Mouse (Mus musculus) intestine, postnatal 0 days (tissue): ENCODE results near the gene Fahd2a. TPM values are rescaled to one million over a fixed set of nuclear protein-coding genes. Genes with fewer than 3 reads are reported as not detected.
A peak's percentile ranks its signal among the peaks of the same experiment; 100 is the strongest.

Experiments
- ATAC-seq: fragments of 200-750 bp; cut with Nextera tagmentation; 2 replicates; pipeline ENCODE4 v1.8.0; 2017; ENCODE audit warnings: mild to moderate bottlenecking, moderate TSS enrichment, moderate library complexity
- H3K27ac ChIP-seq: fragments of 300-500 bp; sonication (generic); 2 replicates; pipeline ENCODE4 v1.5.1; 2014; ENCODE audit warnings: mild to moderate bottlenecking, low read depth, low read length, moderate library complexity
- H3K27me3 ChIP-seq: fragments of 300-500 bp; sonication (generic); replicated peaks from 2 replicates; pipeline ENCODE4 v1.6.1; 2014; ENCODE audit warnings: low read length, mixed read lengths; ENCODE audit not compliant: control insufficient read depth, insufficient read depth
- H3K36me3 ChIP-seq: fragments of 300-500 bp; sonication (generic); 2 replicates; pipeline ENCODE4 v1.6.1; 2014; ENCODE audit warnings: mild to moderate bottlenecking, moderate library complexity; ENCODE audit not compliant: control insufficient read depth, insufficient read depth
- H3K4me1 ChIP-seq: fragments of 300-500 bp; sonication (generic); replicated peaks from 2 replicates; pipeline ENCODE4 v1.6.1; 2014; ENCODE audit warnings: antibody characterized with exemption, low read length, mixed read lengths; ENCODE audit not compliant: control insufficient read depth, insufficient read depth
- H3K4me2 ChIP-seq: fragments of 300-500 bp; sonication (generic); replicated peaks from 2 replicates; pipeline ENCODE4 v1.6.1; 2014; ENCODE audit warnings: low read depth, mild to moderate bottlenecking, moderate library complexity
- H3K4me3 ChIP-seq: fragments of 300-500 bp; sonication (generic); 2 replicates; pipeline ENCODE4 v1.5.1; 2014; ENCODE audit warnings: low read depth, low read length
- H3K9ac ChIP-seq: fragments of 300-500 bp; sonication (generic); 2 replicates; pipeline ENCODE4 v1.6.1; 2014; ENCODE audit warnings: mild to moderate bottlenecking, low read depth, low read length
- H3K9me3 ChIP-seq: fragments of 300-500 bp; sonication (generic); 2 replicates; pipeline ENCODE4 v1.6.1; 2016; ENCODE audit warnings: mixed run types; ENCODE audit not compliant: control insufficient read depth
- CTCF ChIP-seq: sonication (generic); IDR thresholded peaks from 2 replicates; pipeline ENCODE4 v1.5.1; 2016; ENCODE audit warnings: low read depth, mild to moderate bottlenecking, control low read depth, antibody characterized with exemption, moderate library complexity
- WGBS: fragments of 180-500 bp; shearing (Covaris S2); extraction: QIAGEN DNeasy Blood & Tissue Kit; methylation state at CpG from one replicate; pipeline ENCODE4 v1.1.7; 2014; 5-methylcytosine and 5-hydroxymethylcytosine counted together
- polyA plus RNA-seq: library from polyadenylated mRNA; unstranded; fragments of >200 nt; fragmentation: Nextera tagmentation; extraction: Ambion mirVana; gene quantifications from 2 replicates; pipeline ENCODE4 v1.2.1, GENCODE M21; 2015

The Fahd2a gene
- 23.5 and 24.2 TPM in 2 replicates for polyA plus RNA-seq

GRCm38 (mm10) chr2:127444055-127444789, at the start of gene Fahd2a:
TSS of gene Fahd2a (minus strand) at chr2:127444565.
- H3K27ac ChIP-seq = peak within 1 kb of the TSS; percentile 60; the same call in 1 of the 2 replicates
- no peaks in the 10 kb centered on the region for H3K27me3 ChIP-seq
- peak; percentile 94 for ATAC-seq
- WGBS = 3% methylated on average over 37 of the region's 37 CpGs
- 0 out of 2 replicates have a peak, but pooled peaks cover 8% of the 10 kb centered on the region for H3K4me1 ChIP-seq
- peak within 1 kb of the TSS; percentile 50 for H3K4me3 ChIP-seq
- H3K9me3 ChIP-seq = no peaks in the 10 kb centered on the region
- peak within 1 kb of the TSS; percentile 35 for H3K9ac ChIP-seq
- peak within 1 kb of the TSS; percentile 65 for H3K4me2 ChIP-seq
- TF ChIP-seq CTCF = peak; percentile 24
- peaks cover 4% of the 10 kb centered on the region; the same call in 1 of the 2 replicates for H3K36me3 ChIP-seq

GRCm38 (mm10) chr2:127484476-127485170, 40.3 kb upstream of the Fahd2a start:
- no peak for TF ChIP-seq CTCF
- Histone ChIP-seq H3K9ac (no peak overlapping the region), H3K36me3 (no peaks in the 10 kb centered on the region), H3K27me3 (peaks cover 50% of the 10 kb centered on the region), H3K4me3 (peak overlapping the region; percentile 20), H3K4me1 (no peaks in the 10 kb centered on the region), H3K27ac (no peak overlapping the region), H3K4me2 (peak overlapping the region; percentile 49), H3K9me3 (no peaks in the 10 kb centered on the region)
- 12% methylated on average over 19 of the region's 19 CpGs for WGBS
- no peak for ATAC-seq

- Histone ChIP-seq H3K27ac (no peak overlapping the region), H3K4me2 (peak overlapping the region; percentile 77), H3K9me3 (no peaks in the 10 kb centered on the region), H3K27me3 (peaks cover 56% of the 10 kb centered on the region), H3K4me3 (peak overlapping the region; percentile 49), H3K9ac (no peak overlapping the region), H3K4me1 (no peaks in the 10 kb centered on the region), H3K36me3 (no peaks in the 10 kb centered on the region)
- no peak for TF ChIP-seq CTCF
- 1% methylated on average over 19 of the region's 21 CpGs for WGBS
- no peak for ATAC-seq
Measured at GRCm38 (mm10) chr2:127483001-127483400, 38.6 kb upstream of the Fahd2a start.

GRCm38 (mm10) chr2:127482533-127482911, 38.2 kb upstream of the Fahd2a start:
- no peak overlapping the region for H3K9ac ChIP-seq

GRCm38 (mm10) chr2:127481841-127482532, 37.6 kb upstream of the Fahd2a start:
- Histone ChIP-seq H3K27me3 (peaks cover 56% of the 10 kb centered on the region), H3K9me3 (no peaks in the 10 kb centered on the region), H3K4me1 (no peaks in the 10 kb centered on the region), H3K4me3 (peak overlapping the region; percentile 49), H3K9ac (no peak overlapping the region), H3K27ac (no peak overlapping the region), H3K4me2 (peak overlapping the region; percentile 77), H3K36me3 (no peaks in the 10 kb centered on the region)
- no peak for ATAC-seq
- peak; percentile 38; the same call in 1 of the 2 replicates for TF ChIP-seq CTCF
- 1% methylated on average over 58 of the region's 59 CpGs for WGBS

More at GRCm38 (mm10) chr2:127482533-127482911, 38.2 kb upstream of the Fahd2a start:
- ATAC-seq = peak; percentile 44; the same call in 1 of the 2 replicates
- Histone ChIP-seq H3K4me3 (peak overlapping the region; percentile 49), H3K9me3 (no peaks in the 10 kb centered on the region), H3K4me1 (no peaks in the 10 kb centered on the region), H3K27me3 (peaks cover 56% of the 10 kb centered on the region), H3K27ac (no peak overlapping the region), H3K4me2 (peak overlapping the region; percentile 77), H3K36me3 (no peaks in the 10 kb centered on the region)
- TF ChIP-seq CTCF = no peak
- 0% methylated on average over 20 of the region's 21 CpGs for WGBS

GRCm38 (mm10) chr2:127479763-127480162, 35.4 kb upstream of the Fahd2a start:
- peaks cover 55% of the 10 kb centered on the region for H3K27me3 ChIP-seq
- H3K9me3 ChIP-seq = no peaks in the 10 kb centered on the region
- H3K36me3 ChIP-seq = no peaks in the 10 kb centered on the region
- WGBS = 69% methylated on average over 10 of the region's 10 CpGs
- no peak for TF ChIP-seq CTCF
- H3K4me2 ChIP-seq = no peak overlapping the region
- no peaks in the 10 kb centered on the region for H3K4me1 ChIP-seq
- H3K27ac ChIP-seq = no peak overlapping the region
- no peak overlapping the region for H3K4me3 ChIP-seq
- no peak overlapping the region for H3K9ac ChIP-seq
- no peak for ATAC-seq
